Mouse (Mus musculus) MEL (cell line): ENCODE measurements around the gene Tlr8. TPM values are rescaled to one million over a fixed set of nuclear protein-coding genes. Genes with fewer than 3 reads are reported as not detected.

Experiments used
- DNase-seq: peaks from one replicate; pipeline ENCODE4 v3.0.0; 2011; ENCODE audit warnings: low read depth, low spot score
- H3K27ac ChIP-seq: 2 replicates; pipeline ENCODE4 v1.5.1; 2012; ENCODE audit warnings: low read depth, mild to moderate bottlenecking, control low read depth, low read length, moderate library complexity; ENCODE audit not compliant: control insufficient read depth
- H3K27me3 ChIP-seq, 2 experiments: fragments of 150-350 bp in 1 of 2; sonication (generic) in 1 of 2; 2 replicates each; pipeline ENCODE4 v1.6.1; 2012; ENCODE audit warnings: low read length in 2 of 2, mild to moderate bottlenecking in 2 of 2, improper control_type of control experiment in 1 of 2, moderate library complexity in 1 of 2; ENCODE audit not compliant: insufficient read depth in 2 of 2, control insufficient read depth in 1 of 2
- H3K36me3 ChIP-seq, 2 experiments: 2 replicates each; pipeline ENCODE4 v1.6.1; 2012 to 2014; ENCODE audit warnings: low read length in 2 of 2, improper control_type of control experiment in 1 of 2, inconsistent platforms in 1 of 2, mild to moderate bottlenecking in 1 of 2; ENCODE audit not compliant: insufficient read depth in 2 of 2, control insufficient read depth in 1 of 2
- H3K4me1 ChIP-seq, 2 experiments: fragments of 150-350 bp in 1 of 2; sonication (generic) in 1 of 2; 2 replicates each; pipeline ENCODE4 v1.6.1; 2012; ENCODE audit warnings: low read length in 2 of 2, improper control_type of control experiment in 1 of 2, mild to moderate bottlenecking in 1 of 2; ENCODE audit not compliant: insufficient read depth in 2 of 2, control insufficient read depth in 1 of 2
- H3K4me3 ChIP-seq, 2 experiments: fragments of 150-350 bp in 1 of 2; sonication (generic) in 1 of 2; 2 replicates each; pipeline ENCODE4 v1.5.1; 2012; ENCODE audit warnings: low read depth in 2 of 2, low read length in 2 of 2, mild to moderate bottlenecking in 2 of 2, moderate library complexity in 2 of 2, control low read depth in 1 of 2, improper control_type of control experiment in 1 of 2; ENCODE audit not compliant: control insufficient read depth in 1 of 2, insufficient read depth in 1 of 2
- H3K79me2 ChIP-seq: 2 replicates; pipeline ENCODE4 v1.6.1; 2012; ENCODE audit warnings: mild to moderate bottlenecking, low read length, moderate library complexity; ENCODE audit not compliant: control insufficient read depth, poor library complexity, insufficient read depth
- H3K9ac ChIP-seq: 2 replicates; pipeline ENCODE4 v1.6.1; 2012; ENCODE audit warnings: low read depth, mild to moderate bottlenecking, control low read depth, low read length, moderate library complexity; ENCODE audit not compliant: control insufficient read depth, poor library complexity, severe bottlenecking
- H3K9me3 ChIP-seq: fragments of 150-350 bp; sonication (generic); replicated peaks from 2 replicates; pipeline ENCODE4 v1.6.1; 2012; ENCODE audit warnings: mild to moderate bottlenecking, low read length, improper control_type of control experiment, moderate library complexity; ENCODE audit not compliant: insufficient read depth
- BHLHE40 ChIP-seq: IDR thresholded peaks from 2 replicates; pipeline ENCODE4 v1.6.1; 2012; ENCODE audit warnings: low read depth, mild to moderate bottlenecking, inconsistent platforms, low read length, improper control_type of control experiment, borderline replicate concordance
- CHD2 ChIP-seq: IDR thresholded peaks from 2 replicates; pipeline ENCODE4 v1.6.1; 2011; ENCODE audit warnings: low read length, improper control_type of control experiment
- CTCF ChIP-seq, 3 experiments: IDR thresholded peaks in 2 of 3; conservative IDR thresholded peaks in 1 of 3; 2 replicates each; pipeline ENCODE4 v1.5.1; 2011 to 2012; ENCODE audit warnings: low read length in 3 of 3, low read depth in 2 of 3, mild to moderate bottlenecking in 2 of 3, improper control_type of control experiment in 1 of 3, inconsistent platforms in 1 of 3, mixed read lengths in 1 of 3, moderate library complexity in 1 of 3; ENCODE audit not compliant: control insufficient read depth in 1 of 3, insufficient read depth in 1 of 3, poor library complexity in 1 of 3, severe bottlenecking in 1 of 3
- ETS1 ChIP-seq: IDR thresholded peaks from 2 replicates; pipeline ENCODE4 v1.6.1; 2012; ENCODE audit warnings: low read depth, mild to moderate bottlenecking, inconsistent platforms, low read length, improper control_type of control experiment, moderate library complexity
- GABPA ChIP-seq: IDR thresholded peaks from 2 replicates; pipeline ENCODE4 v1.6.1; 2012; ENCODE audit warnings: low read depth, mild to moderate bottlenecking, inconsistent platforms, low read length, improper control_type of control experiment, moderate library complexity
- GATA1 ChIP-seq: IDR thresholded peaks from 2 replicates; pipeline ENCODE4 v1.6.1; 2011; ENCODE audit warnings: low read depth, low read length, improper control_type of control experiment
- MAFK ChIP-seq: IDR thresholded peaks from 2 replicates; pipeline ENCODE4 v1.6.1; 2011; ENCODE audit warnings: low read depth, mild to moderate bottlenecking, low read length, improper control_type of control experiment, borderline replicate concordance
- MAX ChIP-seq: IDR thresholded peaks from 2 replicates; pipeline ENCODE4 v1.6.1; 2011; ENCODE audit warnings: low read length, improper control_type of control experiment
- MAZ ChIP-seq: IDR thresholded peaks from 2 replicates; pipeline ENCODE4 v1.6.1; 2012; ENCODE audit warnings: low read depth, mild to moderate bottlenecking, inconsistent platforms, low read length, improper control_type of control experiment
- MXI1 ChIP-seq: IDR thresholded peaks from 2 replicates; pipeline ENCODE4 v1.6.1; 2011; ENCODE audit warnings: mild to moderate bottlenecking, low read depth, low read length, improper control_type of control experiment
- MYB ChIP-seq: IDR thresholded peaks from 2 replicates; pipeline ENCODE4 v1.6.1; 2011; ENCODE audit warnings: mild to moderate bottlenecking, low read depth, low read length, improper control_type of control experiment
- NRF1 ChIP-seq: IDR thresholded peaks from 2 replicates; pipeline ENCODE4 v1.6.1; 2014; ENCODE audit warnings: low read depth, mild to moderate bottlenecking, inconsistent platforms, low read length, improper control_type of control experiment, moderate library complexity; ENCODE audit not compliant: poor library complexity, insufficient read depth, severe bottlenecking
- RCOR1 ChIP-seq: IDR thresholded peaks from 2 replicates; pipeline ENCODE4 v1.6.1; 2012; ENCODE audit warnings: low read depth, mild to moderate bottlenecking, inconsistent platforms, low read length, improper control_type of control experiment
- SIN3A ChIP-seq: IDR thresholded peaks from 2 replicates; pipeline ENCODE4 v1.6.1; 2012; ENCODE audit warnings: low read length, improper control_type of control experiment, inconsistent platforms
- TAL1 ChIP-seq: IDR thresholded peaks from 2 replicates; pipeline ENCODE4 v1.6.1; 2012; ENCODE audit warnings: mild to moderate bottlenecking, inconsistent platforms, low read length, moderate library complexity, mixed read lengths
- TBP ChIP-seq: IDR thresholded peaks from 2 replicates; pipeline ENCODE4 v1.8.0; 2011; ENCODE audit warnings: low read depth, low read length, improper control_type of control experiment
- TCF12 ChIP-seq: IDR thresholded peaks from 2 replicates; pipeline ENCODE4 v1.6.1; 2014; ENCODE audit warnings: low read depth, mild to moderate bottlenecking, inconsistent platforms, low read length, improper control_type of control experiment, moderate library complexity
- USF1 ChIP-seq: IDR thresholded peaks from 2 replicates; pipeline ENCODE4 v1.6.1; 2014; ENCODE audit warnings: low read depth, mild to moderate bottlenecking, inconsistent platforms, low read length, improper control_type of control experiment, moderate library complexity
- ZC3H11A ChIP-seq: IDR thresholded peaks from 2 replicates; pipeline ENCODE4 v1.6.1; 2012; ENCODE audit warnings: low read depth, mild to moderate bottlenecking, inconsistent platforms, low read length, improper control_type of control experiment
- ZMIZ1 ChIP-seq: IDR thresholded peaks from 2 replicates; pipeline ENCODE4 v1.6.1; 2012; ENCODE audit warnings: low read depth, mild to moderate bottlenecking, inconsistent platforms, low read length, improper control_type of control experiment, moderate library complexity
- ZNF384 ChIP-seq: IDR thresholded peaks from 2 replicates; pipeline ENCODE4 v1.6.1; 2012; ENCODE audit warnings: low read depth, mild to moderate bottlenecking, inconsistent platforms, low read length, improper control_type of control experiment
- polyA plus RNA-seq, 2 experiments: library from polyadenylated mRNA; stranded (reverse) in 1 of 2; unstranded in 1 of 2; fragments of >175 nt in 1 of 2; fragments of >200 nt in 1 of 2; gene quantifications; 2 replicates each; pipeline versions ENCODE4 v1.2.1 to v1.2.4; 2012; ENCODE audit warnings: low replicate concordance in 2 of 2, low read depth in 1 of 2; ENCODE audit not compliant: insufficient read length in 2 of 2, insufficient read depth in 1 of 2, missing spikeins in 1 of 2
- total RNA-seq: library from RNA; depleted of rRNA; stranded (reverse); fragments of 300-350 nt; gene quantifications from 2 replicates; pipeline ENCODE4 v1.2.3, GENCODE M21; 2012

Tlr8 gene
- total and polyA plus RNA-seq, 3 experiments: not detected

GRCm38 (mm10) chrX:167233104-167233687 is 30.9 kb downstream of the Tlr8 start:
- H3K9me3 ChIP-seq: no peaks in the 10 kb centered on the region
- TF ChIP-seq MAX (no peak), MAFK (no peak), MXI1 (no peak), ZNF384 (no peak), CHD2 (no peak), MAZ (no peak), ZMIZ1 (no peak), TAL1 (no peak), SIN3A (no peak), MYB (no peak), ZC3H11A (no peak), RCOR1 (no peak), NRF1 (no peak), ETS1 (no peak), BHLHE40 (no peak)
- H3K9ac ChIP-seq: no peak overlapping the region
- no peaks in the 10 kb centered on the region for H3K36me3 ChIP-seq
- H3K27me3 ChIP-seq: no peaks in the 10 kb centered on the region
- H3K27ac ChIP-seq: no peak overlapping the region
- no peaks in the 10 kb centered on the region for H3K4me1 ChIP-seq
- DNase-seq: no peak
- H3K79me2 ChIP-seq: no peaks in the 10 kb centered on the region
- no peak overlapping the region for H3K4me3 ChIP-seq

GRCm38 (mm10) chrX:167231150-167231549 is 33.0 kb downstream of the Tlr8 start:
- Histone ChIP-seq H3K79me2 (no peaks in the 10 kb centered on the region), H3K27ac (no peak overlapping the region), H3K36me3 (no peaks in the 10 kb centered on the region), H3K4me1 (no peaks in the 10 kb centered on the region), H3K4me3 (no peak overlapping the region), H3K9ac (no peak overlapping the region), H3K27me3 (no peaks in the 10 kb centered on the region), H3K9me3 (no peaks in the 10 kb centered on the region)
- TF ChIP-seq ZC3H11A (no peak), GABPA (no peak), TCF12 (no peak), GATA1 (no peak), MAX (no peak), TBP (no peak), CTCF (IDR thresholded peaks at IDR 0.05 in 2 of 3, conservative IDR thresholded peaks at IDR 0.05 in 1 of 3; ENCODE audit: control insufficient read depth in 1 of 3, insufficient read depth in 1 of 3, low read depth in 2 of 3, low read length in 3 of 3, poor library complexity in 1 of 3, severe bottlenecking in 1 of 3) (no peak), SIN3A (no peak), NRF1 (no peak), USF1 (no peak)
- no peak for DNase-seq
